Mouse (Mus musculus) kidney, postnatal 0 days (tissue): Measurements from ENCODE around the gene Mmp15. TPM values are rescaled to one million over a fixed set of nuclear protein-coding genes. Genes with fewer than 3 reads are reported as not detected.

Experiments used
- ATAC-seq: fragments of 200-750 bp; cut with Nextera tagmentation; replicated peaks from 2 replicates; pipeline ENCODE4 v1.8.0; 2017; ENCODE audit warnings: low read depth, moderate number of reproducible peaks, moderate TSS enrichment, moderate library complexity; ENCODE audit not compliant: low FRiP score
- DNase-seq: peaks from one replicate; pipeline ENCODE4 v3.0.0-alpha.2; 2016; ENCODE audit warnings: low spot score
- H3K27ac ChIP-seq: fragments of 300-500 bp; sonication (generic); 2 replicates; pipeline ENCODE4 v1.5.1; 2014; ENCODE audit warnings: mild to moderate bottlenecking
- H3K27me3 ChIP-seq: fragments of 300-500 bp; sonication (generic); 2 replicates; pipeline ENCODE4 v1.6.1; 2014; ENCODE audit warnings: low read length, mixed read lengths; ENCODE audit not compliant: insufficient read depth
- H3K36me3 ChIP-seq: fragments of 300-500 bp; sonication (generic); 2 replicates; pipeline ENCODE4 v1.6.1; 2014; ENCODE audit warnings: low read length, mixed read lengths; ENCODE audit not compliant: insufficient read depth
- H3K4me1 ChIP-seq: fragments of 300-500 bp; sonication (generic); replicated peaks from 2 replicates; pipeline ENCODE4 v1.6.1; 2014; ENCODE audit warnings: antibody characterized with exemption, low read length, mixed read lengths; ENCODE audit not compliant: insufficient read depth
- H3K4me2 ChIP-seq: fragments of 300-500 bp; sonication (generic); 2 replicates; pipeline ENCODE4 v1.6.1; 2014; ENCODE audit warnings: mild to moderate bottlenecking, low read length, moderate library complexity, mixed read lengths
- H3K4me3 ChIP-seq: fragments of 300-500 bp; sonication (generic); replicated peaks from 2 replicates; pipeline ENCODE4 v1.5.1; 2014; ENCODE audit warnings: low read depth, low read length
- H3K9ac ChIP-seq: fragments of 300-500 bp; sonication (generic); 2 replicates; pipeline ENCODE4 v1.6.1; 2014; ENCODE audit warnings: low read depth, low read length
- H3K9me3 ChIP-seq: fragments of 300-500 bp; sonication (generic); replicated peaks from 2 replicates; pipeline ENCODE4 v1.6.1; 2016; ENCODE audit warnings: low read length, inconsistent platforms, mixed read lengths
- CTCF ChIP-seq: IDR thresholded peaks from 2 replicates; pipeline ENCODE4 v1.5.1; 2016; ENCODE audit warnings: antibody characterized with exemption, low read depth, mild to moderate bottlenecking, moderate library complexity
- WGBS: fragments of 180-500 bp; shearing (Covaris S2); extraction: QIAGEN DNeasy Blood & Tissue Kit; methylation state at CpG from one replicate; pipeline ENCODE4 v1.1.7; 2014; 5-methylcytosine and 5-hydroxymethylcytosine counted together
- polyA plus RNA-seq: library from polyadenylated mRNA; unstranded; fragments of >200 nt; fragmentation: Nextera tagmentation; extraction: Ambion mirVana; gene quantifications from 2 replicates; pipeline ENCODE4 v1.2.1, GENCODE M21; 2015

Gene Mmp15
- polyA plus RNA-seq, 1 experiment from 2014 or later, result 5.8 TPM

DNA sequence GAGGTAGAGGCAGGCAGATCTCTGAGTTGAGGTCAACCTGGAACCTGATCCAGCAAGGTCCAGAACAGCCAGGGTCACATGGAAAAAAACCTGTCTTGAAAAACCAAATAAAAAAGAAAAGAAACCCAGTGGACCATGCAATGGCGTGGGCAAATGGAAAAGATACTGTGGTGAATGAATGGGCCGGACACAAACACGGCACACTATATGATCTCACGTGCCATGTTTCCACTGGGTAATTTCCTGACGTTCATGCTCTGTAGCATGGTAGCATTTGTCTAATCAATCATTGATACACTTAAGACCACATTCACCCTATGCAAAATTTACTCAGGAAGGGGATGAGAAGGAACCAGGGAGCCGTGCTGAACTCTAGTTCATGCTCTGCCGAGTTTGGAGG is 39.0 kb downstream of the Mmp15 start:
- Histone ChIP-seq H3K9me3 (no peaks in the 10 kb centered on the region), H3K4me1 (peaks cover 19% of the 10 kb centered on the region; the same call in 1 of the 2 replicates), H3K9ac (no peak overlapping the region), H3K36me3 (no peaks in the 10 kb centered on the region), H3K4me3 (no peak overlapping the region), H3K27ac (0 out of 2 replicates have a peak overlapping the region, but pooled peaks have one; percentile 13), H3K4me2 (no peak overlapping the region), H3K27me3 (no peaks in the 10 kb centered on the region)
- WGBS, result 45% methylated on average over 7 of the region's 7 CpGs
- no peak for TF ChIP-seq CTCF
- DNase-seq (no peak), ATAC-seq (no peak)

DNA sequence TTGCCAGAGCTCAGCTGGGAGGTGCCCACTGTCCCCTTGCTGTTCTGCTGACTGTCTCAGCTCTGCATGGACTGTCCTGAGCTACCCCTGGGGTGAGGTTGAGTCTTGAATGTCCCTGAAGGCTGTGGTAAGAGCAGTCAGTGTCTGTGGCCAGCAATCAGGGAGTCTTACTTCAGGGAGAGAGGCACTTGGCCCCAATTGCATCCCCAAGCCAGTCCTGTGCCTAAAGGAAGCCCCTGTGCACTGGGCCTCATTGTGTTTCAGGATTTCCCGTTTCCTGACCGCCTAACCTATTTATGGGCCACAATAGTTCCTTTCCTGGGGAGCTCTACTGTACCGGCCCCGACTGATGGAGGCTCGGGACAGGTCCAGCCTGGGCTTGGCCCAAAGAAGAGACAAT is 40.5 kb downstream of the Mmp15 start:
- 75% methylated on average over 5 of the region's 5 CpGs for WGBS
- TF ChIP-seq CTCF, result no peak
- Histone ChIP-seq H3K27me3 (no peaks in the 10 kb centered on the region), H3K4me3 (no peak overlapping the region), H3K27ac (peak overlapping the region; percentile 63), H3K36me3 (no peaks in the 10 kb centered on the region), H3K4me1 (peaks cover 19% of the 10 kb centered on the region; the same call in 1 of the 2 replicates), H3K9ac (no peak overlapping the region), H3K4me2 (no peak overlapping the region), H3K9me3 (no peaks in the 10 kb centered on the region)
- DNase-seq (peak; percentile 55), ATAC-seq (no peak)

DNA sequence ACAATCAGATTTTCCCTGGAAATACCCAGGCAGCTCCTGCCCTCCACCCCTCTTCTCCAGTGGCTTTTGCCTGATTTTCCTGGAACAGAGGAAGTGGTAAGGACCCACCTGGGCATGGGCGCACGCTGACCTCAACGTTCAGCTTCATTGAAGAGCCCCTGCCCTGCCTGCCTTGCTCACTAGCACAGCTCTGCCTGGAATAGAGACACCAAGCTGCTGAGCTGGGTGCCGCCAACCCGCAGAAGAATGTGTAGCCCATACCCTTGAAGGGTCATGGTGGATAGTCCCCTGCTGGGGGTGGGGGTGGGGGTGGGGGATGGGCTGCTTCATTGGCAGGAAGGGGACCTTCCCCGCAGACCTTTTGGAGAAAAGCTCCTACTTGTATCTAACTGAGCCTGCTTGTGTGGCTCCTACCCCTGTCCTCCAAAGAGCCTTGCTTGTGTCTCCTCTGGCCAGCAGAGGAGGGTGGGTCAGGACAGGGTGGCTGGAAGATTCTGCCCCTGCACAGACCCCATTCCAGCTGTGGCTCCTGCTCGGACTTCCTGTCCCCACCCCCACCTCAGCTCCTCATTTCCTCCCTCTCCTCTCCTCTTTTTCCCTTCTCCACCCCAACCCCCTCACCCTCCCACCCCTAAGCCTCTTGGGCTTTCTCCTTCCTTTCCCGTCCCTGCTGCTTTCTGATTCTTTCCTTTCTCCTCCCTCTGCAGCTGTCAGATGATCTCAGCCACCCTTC is 43.3 kb downstream of the Mmp15 start:
- 22% methylated on average over 8 of the region's 8 CpGs for WGBS
- TF ChIP-seq CTCF, result no peak
- H3K4me2 ChIP-seq, result peak overlapping the region; percentile 5; the same call in 1 of the 2 replicates
- H3K4me1 ChIP-seq, result peaks cover 19% of the 10 kb centered on the region; the same call in 1 of the 2 replicates
- no peaks in the 10 kb centered on the region for H3K36me3 ChIP-seq
- DNase-seq (peak; percentile 32), ATAC-seq (peak; percentile 40; the same call in 1 of the 2 replicates)
- H3K27me3 ChIP-seq, result no peaks in the 10 kb centered on the region
- peak overlapping the region; percentile 50; the same call in 1 of the 2 replicates for H3K27ac ChIP-seq
- no peak overlapping the region for H3K4me3 ChIP-seq
- H3K9me3 ChIP-seq, result no peaks in the 10 kb centered on the region
- 0 out of 2 replicates have a peak overlapping the region, but pooled peaks have one; percentile 8 for H3K9ac ChIP-seq

DNA sequence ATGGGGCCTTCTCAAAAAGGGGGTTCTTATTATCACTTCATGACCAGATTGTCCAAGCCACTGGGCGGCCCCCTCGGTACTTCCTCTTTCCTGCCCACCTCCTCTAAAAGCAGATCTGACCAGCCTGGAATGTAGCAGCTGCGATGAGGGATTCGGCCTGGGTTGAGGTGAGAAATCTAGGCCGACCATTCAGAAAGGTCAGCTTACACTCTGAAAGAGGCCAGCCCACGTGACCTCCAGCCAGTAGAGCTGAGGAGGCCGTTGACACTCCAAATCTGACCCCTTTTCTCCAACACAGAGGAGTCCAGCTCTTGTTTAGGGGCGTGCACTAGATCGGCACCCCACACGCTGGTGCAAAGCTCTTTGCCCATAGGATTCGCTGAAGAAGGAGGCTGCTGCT is 44.7 kb downstream of the Mmp15 start:
- Histone ChIP-seq H3K4me2 (no peak overlapping the region), H3K27ac (no peak overlapping the region), H3K27me3 (no peaks in the 10 kb centered on the region), H3K36me3 (no peaks in the 10 kb centered on the region), H3K9me3 (no peaks in the 10 kb centered on the region), H3K9ac (no peak overlapping the region), H3K4me3 (no peak overlapping the region), H3K4me1 (peaks cover 12% of the 10 kb centered on the region; the same call in 1 of the 2 replicates)
- WGBS, result 39% methylated on average over 11 of the region's 11 CpGs
- TF ChIP-seq CTCF, result no peak
- ATAC-seq (no peak), DNase-seq (no peak)

DNA sequence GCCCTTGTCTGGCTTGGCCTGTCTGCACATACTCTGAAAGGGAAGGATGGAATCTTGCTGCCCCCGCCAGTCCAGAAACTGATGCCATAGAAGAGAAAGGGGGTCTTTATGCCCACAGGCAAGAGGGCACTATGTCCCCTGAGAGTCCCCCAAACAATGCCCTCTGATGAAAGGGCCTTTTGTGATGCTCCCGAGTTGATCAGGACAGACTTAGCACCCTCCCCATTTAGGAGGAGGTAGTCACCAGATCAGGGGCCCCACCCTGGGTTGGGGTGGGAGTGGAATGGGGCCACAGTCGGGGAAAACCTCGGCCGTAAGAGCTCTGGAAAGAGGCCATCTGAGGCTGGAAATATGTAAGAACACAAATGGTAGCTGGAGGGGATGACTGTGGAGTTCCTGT is 45.1 kb downstream of the Mmp15 start:
- no peaks in the 10 kb centered on the region for H3K27me3 ChIP-seq
- ATAC-seq (no peak), DNase-seq (no peak)
- 63% methylated on average over 5 of the region's 5 CpGs for WGBS
- H3K9me3 ChIP-seq, result no peaks in the 10 kb centered on the region
- no peak overlapping the region for H3K4me3 ChIP-seq
- H3K9ac ChIP-seq, result no peak overlapping the region
- no peaks in the 10 kb centered on the region for H3K36me3 ChIP-seq
- no peak for TF ChIP-seq CTCF
- H3K4me1 ChIP-seq, result peaks cover 12% of the 10 kb centered on the region; the same call in 1 of the 2 replicates
- H3K27ac ChIP-seq, result no peak overlapping the region
- no peak overlapping the region for H3K4me2 ChIP-seq

DNA sequence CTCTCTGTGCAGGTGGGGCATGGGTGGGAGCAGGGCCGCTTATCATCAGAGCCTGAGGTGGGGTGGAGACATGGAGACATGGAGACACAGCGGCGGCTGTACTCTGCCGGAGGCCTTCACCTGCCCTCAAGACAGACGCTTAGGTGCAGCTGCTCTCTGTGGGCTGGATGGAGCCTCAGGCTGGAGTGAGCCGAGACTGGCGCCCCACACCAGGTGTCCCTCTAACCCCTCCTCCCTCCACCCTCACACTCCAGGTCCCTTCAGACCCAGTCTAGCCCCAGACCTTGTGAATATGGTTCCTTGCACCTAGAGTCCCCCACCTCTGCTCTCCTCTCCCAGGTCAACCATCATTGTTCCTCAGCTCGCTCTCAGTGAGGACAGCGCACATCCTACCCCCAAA is 47.1 kb downstream of the Mmp15 start:
- Histone ChIP-seq H3K9ac (no peak overlapping the region), H3K4me3 (no peak overlapping the region)

More for the DNA sequence above, 47.1 kb downstream of the Mmp15 start:
- TF ChIP-seq CTCF, result no peak
- H3K4me1 ChIP-seq, result peaks cover 12% of the 10 kb centered on the region; the same call in 1 of the 2 replicates
- no peaks in the 10 kb centered on the region for H3K27me3 ChIP-seq
- no peak for DNase-seq
- H3K4me2 ChIP-seq, result no peak overlapping the region
- H3K36me3 ChIP-seq, result no peaks in the 10 kb centered on the region
- WGBS, result 76% methylated on average over 9 of the region's 9 CpGs
- no peak overlapping the region for H3K27ac ChIP-seq
- H3K9me3 ChIP-seq, result no peaks in the 10 kb centered on the region
- ATAC-seq, result no peak
